Mouse (Mus musculus) activated CD4-positive, CD25-positive, alpha-beta regulatory T cell, adult 4 months (primary cell): Measurements from ENCODE around the gene Lmo7. TPM values are rescaled to one million over a fixed set of nuclear protein-coding genes. Genes with fewer than 3 reads are reported as not detected.
A peak's percentile ranks its signal among the peaks of the same experiment; 100 is the strongest.

Experiments
- ATAC-seq: one replicate; pipeline ENCODE4 v1.8.0; 2017
- polyA plus RNA-seq, 2 experiments: library from polyadenylated mRNA; unstranded; fragments of 100-300 nt; shearing (Covaris generic); gene quantifications; one replicate each; pipeline ENCODE4 v1.2.1; 2017

Gene Lmo7
- polyA plus RNA-seq, 2 experiments from 2014 or later = 0.45 TPM; not detected in 1

DNA sequence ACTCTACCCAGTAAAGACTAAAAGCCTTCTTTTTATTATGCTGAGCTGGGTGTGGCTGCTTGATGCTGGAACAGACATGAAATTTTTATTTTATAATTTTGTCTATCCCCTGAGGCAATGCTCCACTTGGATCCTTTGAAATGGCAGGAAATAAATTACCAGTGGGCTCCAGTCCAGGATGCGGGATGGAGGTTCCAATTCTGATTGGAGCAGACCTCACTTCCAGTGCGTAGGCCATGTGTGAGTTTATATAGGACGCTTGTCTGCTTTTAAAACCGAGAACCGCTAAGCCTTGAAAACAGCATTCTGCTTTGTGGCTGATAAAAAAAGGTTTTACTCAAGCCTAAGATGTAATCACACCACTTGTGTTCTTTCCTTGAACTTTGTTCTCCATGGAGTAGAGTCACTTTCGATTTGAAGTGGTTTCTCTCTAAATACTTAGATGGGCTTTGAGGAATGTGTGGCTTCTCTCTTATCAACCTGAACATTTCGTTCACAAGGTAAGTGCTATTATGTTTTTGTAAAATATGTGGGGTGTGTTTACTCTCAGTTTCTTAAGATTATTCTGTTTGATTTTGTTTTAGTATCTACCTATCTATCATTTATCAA lies 108.6 kb downstream of the Lmo7 start:
- ATAC-seq = no peak

DNA sequence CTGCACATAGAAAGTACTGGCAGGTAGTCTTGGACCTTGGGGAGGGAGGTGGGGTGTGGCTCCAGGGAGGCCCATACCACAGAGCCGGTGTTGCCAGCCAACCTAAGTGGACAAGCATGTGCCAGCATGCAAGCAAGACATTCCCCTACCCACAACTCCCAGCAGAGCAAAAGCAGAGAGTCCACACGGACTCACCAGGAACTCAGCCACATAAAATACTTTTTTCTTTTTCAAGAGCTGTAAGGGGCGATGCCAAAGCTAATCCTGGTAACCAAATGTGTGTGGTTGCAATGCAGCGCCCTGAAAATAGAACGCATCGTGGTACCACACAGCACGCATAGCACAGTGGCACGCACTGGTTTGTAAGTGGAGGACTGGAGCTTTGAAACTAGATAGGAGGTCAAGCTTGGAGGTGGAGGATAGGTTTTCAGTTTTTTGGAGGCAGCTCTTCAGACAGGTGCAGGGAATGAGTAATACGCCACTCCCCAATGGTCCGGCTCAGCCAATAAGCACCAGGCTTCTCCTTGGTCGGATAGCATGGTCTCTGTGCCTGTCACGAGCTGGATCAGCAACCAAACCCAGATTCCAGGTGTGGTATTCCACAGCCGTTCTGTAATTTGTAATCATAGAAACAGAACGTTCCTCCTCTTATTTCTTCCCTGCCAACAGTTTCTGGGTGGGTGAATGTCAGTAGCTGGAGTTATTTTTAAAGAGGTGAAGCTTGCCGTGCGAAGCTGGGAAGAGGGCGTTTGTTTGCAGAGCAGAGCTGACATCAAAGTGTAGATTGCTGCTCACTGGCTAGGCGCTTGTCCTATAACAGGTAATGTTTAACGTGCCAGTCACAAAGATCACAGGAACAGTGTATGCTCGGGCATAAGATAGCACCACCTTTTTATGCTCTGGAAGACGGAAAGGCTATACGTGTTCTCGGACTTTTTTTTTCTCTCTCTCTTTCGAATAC lies 110.3 kb downstream of the Lmo7 start:
- no peak for ATAC-seq

DNA sequence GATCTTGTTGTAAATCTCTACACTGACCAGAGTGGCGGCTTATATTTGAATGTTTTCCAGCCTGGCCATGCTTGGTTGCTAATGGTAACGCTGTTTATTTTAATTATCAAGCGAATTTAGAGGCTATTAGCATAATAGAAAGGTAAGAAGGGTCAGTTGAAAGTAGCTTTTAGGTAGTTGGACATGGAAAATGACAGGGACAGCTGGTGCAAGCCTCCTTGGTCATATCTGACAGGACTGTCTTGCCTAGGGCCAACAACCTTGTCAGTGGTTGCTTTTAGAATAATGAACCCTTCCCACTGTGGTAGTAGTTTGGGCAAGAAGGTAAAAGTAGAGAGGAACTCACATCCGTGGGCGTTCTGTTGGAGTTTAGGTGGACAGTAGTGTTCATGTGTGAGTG lies 111.5 kb downstream of the Lmo7 start:
- no peak for ATAC-seq

DNA sequence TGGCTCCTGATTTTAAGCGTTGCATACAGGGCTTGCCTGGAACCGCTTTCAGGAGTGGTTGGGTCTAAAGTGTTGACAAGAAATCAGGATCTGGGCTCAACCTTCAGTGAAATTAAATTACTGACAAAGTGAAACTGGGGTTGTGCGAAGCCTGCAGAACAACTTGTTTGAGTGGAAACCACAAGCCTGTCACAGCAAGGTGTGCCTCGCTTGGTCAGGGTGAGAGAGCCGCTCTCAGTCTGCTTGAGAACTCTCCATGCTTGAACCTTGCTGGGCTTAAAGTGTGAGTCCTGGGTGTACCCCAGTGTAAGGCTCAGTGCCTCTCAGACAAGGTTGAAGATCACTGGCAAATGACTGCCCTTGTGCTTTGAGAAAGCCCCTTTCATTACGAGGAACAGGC lies 112.8 kb downstream of the Lmo7 start:
- ATAC-seq = peak; percentile 47

DNA sequence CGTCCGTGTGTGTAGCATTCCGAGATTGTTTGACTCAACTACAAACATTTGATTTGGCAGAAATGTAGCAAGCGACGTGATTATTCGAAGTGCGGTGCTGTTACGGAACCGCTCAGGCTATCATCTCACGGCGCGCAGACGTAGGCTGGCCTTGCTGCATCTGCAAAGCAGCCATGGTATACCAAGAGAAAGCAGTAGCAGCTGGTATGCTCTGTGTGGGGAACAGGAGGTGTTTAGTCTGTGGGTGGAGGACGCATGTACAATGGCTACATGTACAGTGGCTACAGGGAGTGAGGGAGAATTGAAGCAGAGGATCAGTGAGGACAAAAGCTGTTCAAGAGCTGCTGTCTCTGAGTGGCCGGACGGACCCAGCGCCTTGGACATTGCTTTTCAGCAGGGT lies 113.7 kb downstream of the Lmo7 start:
- no peak for ATAC-seq

DNA sequence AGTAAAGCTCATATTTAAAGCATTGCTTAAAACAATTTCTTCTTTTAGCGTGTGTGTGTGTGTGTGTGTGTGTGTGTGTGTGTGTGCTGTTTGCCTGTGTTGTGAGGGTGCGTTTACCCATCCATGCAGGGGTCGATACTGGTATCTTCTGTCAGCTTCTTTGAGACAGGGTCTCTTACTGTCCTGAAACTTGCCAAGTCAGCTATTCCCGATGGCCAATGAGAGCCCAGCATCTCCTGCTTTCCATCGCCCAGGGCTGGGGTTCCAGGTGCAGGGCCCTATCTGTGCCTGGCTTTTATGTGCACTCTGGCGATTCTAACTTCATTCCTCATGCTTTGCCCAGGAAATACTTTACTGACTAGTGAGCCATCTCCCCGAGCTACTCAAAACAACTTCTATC lies 114.7 kb downstream of the Lmo7 start:
- ATAC-seq = no peak

DNA sequence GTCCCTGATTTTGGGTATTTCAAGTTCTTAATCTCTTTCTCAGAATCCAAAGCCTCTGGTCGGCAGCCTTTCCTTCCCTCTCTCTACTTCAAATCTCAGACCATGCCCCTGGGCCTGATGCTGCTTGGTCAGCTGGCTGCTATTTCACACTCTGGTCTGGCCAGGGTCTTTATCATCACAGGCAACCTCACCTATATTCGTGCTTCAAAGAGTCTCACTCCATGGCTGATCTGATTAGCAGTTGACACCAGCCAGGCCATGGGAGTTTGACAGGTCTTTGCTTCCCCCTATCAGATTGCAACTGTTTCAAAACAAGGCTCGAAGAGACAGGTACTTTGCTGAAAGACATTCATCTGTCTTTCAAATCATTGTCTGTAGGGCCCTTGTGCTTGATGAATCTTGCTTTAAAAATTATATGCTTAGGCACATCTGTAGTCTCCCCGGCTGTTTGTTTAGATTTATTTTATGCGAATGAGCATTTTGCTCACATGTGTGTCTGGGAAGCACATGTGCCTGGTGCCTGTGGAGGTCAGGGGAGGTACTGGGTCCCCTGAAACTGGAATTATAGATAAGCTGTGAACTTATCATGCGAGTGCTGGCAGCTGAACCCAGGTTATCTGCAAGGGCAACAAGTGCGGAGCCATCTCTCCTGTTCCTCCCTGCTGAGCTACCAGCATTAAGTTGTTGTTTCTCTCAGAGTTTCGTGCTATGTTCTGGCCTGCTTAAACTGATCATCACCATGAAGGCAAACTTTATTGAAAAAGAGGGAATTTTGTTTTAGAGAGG lies 116.5 kb downstream of the Lmo7 start:
- ATAC-seq = no peak

DNA sequence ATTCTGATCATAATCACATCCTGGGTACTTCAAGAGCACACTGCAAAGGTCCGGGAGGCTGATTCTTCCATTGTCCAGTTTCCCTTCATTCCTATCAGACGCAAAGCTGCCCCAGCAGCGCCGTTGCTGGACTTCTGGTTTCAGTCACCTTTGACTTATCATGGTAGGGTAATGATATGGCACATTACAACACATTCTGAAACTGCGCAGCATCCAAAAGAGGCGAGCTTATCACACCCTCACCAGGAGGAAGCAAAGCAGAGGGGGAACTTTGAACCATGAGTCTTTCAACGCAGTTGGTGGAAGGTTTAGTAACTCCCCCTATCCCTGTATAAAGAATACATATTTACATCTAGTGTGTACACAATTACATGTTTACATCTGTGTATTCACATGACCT lies 117.8 kb downstream of the Lmo7 start:
- no peak for ATAC-seq

DNA sequence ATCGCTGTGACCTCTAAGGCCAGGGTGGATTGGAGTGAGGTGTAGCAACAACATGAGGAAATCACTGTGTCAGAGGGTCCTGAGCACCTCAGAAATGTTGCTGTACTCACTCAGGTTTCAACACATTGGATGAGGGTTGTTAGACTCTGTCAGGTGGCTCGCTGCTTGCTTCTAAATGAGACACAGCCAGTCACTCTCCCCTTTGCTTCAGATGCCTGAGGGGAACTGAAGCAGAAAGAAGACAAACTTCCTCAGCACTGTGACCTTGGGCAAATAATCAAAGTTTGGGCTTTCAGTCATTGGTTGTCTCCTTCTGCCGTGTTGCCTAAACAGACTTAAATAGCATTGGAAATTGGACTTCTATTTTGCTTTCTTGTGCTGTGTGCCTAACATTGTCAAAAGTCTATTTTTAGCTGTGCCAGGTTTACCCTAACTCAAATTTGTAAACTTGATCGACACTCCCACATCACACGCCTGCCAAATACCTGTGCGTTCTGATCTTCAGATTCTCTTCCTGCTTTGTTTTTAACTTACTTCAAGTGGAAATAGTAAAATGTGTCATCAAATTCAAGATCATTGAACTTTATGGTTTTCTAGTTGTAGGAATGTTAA lies 122.9 kb downstream of the Lmo7 start:
- no peak for ATAC-seq

DNA sequence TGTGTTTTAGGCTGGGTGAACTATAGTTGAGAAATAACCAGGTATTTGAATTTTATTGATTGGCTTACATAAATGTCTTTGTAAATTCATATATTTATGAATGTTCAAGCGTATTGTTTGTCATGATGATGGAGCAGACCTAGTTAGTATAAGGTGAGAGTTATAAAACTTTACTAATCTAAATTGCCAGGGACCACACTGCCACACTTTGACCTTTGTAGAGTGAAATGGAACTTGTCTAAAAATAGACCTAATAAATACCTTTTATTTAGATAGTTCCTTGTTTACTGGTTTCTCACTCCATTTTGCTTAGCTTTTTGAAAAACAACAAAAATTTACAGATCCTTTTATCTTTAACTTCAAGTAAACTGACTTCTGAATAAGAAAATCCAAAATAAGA lies 123.5 kb downstream of the Lmo7 start:
- no peak for ATAC-seq

DNA sequence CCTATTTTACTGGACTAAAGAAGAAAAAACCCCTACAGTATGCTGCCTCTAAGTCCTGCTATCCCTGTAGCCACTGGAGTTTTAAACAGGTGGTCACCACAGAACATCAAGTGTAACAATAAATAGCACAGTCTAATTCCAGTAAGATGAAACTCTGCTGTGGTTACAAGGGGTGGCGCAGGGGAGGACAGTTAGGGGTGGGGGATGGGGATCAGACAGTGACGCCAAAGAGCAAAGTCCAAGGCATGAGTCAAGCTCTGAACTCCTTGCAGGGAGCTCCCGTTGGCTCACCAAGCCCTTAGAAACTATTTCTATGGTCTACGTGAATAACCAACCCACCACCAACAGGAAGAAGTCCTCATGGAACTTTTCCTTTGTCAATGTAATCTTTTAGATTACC lies 124.0 kb downstream of the Lmo7 start:
- ATAC-seq = no peak

DNA sequence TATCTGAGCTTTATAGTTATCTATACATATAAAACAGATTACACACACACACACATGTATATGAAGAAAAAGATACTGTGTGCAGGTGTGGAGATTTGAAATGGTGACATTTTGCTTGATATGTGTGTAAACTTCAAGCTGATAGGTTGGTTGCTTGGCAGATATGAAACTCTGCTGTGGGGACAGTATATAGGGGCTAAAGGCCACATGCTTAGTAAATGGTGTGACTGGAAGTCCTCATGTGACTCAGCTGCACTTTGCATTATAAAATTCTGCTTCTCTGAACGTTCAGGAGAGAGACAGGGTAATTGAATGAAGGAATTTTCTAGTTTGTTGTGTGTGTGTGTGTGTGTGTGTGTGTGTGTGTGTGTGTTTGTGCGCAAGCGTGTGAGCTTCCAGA lies 124.5 kb downstream of the Lmo7 start:
- no peak for ATAC-seq

DNA sequence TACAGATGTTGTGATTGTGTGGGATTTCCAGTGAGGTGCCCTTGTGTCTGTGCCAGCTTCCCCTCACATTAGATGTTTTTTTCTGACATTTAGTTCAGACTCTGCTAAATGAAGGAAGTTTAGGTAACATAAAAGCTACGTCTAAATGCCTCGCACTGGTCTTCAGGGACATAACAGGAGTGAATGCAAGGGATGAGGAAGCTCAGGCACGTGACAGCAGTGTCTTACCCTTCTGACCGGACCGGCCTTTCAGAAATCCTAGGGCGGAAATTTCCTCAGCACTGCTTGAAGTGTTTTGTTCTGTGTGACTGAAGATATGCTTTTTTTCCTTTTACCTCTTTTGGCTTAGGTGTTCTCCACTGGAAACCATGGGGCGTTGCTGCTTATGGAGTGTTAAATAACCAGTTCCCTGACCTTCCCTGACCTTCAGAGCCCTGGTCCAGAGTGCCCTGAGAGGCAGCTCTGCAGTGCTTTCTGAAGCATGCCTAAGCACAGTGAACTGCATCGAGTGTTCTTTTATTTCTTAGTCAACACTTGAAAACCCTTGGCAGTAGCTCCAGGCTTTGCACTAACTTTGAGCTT lies 129.6 kb downstream of the Lmo7 start:
- no peak for ATAC-seq

DNA sequence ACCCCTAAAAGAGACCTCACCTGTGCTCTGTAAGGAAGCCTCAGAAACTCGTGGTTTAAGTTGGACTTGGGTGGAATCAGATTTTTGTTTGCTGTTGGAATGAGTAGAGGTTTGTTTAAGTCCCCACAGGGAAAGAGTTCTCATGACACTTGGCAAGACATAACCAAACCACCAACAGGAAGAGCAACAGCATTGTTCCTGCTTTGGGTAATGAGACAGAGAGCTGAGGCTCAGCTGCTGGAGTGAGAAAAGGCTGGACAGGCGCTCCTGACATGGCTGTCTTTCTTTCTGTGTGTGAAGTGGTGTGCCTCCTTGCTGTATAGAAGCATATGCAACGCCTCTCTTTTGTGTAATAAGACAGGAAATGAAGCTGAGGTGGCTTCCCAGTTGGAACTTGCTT lies 132.3 kb downstream of the Lmo7 start:
- no peak for ATAC-seq

DNA sequence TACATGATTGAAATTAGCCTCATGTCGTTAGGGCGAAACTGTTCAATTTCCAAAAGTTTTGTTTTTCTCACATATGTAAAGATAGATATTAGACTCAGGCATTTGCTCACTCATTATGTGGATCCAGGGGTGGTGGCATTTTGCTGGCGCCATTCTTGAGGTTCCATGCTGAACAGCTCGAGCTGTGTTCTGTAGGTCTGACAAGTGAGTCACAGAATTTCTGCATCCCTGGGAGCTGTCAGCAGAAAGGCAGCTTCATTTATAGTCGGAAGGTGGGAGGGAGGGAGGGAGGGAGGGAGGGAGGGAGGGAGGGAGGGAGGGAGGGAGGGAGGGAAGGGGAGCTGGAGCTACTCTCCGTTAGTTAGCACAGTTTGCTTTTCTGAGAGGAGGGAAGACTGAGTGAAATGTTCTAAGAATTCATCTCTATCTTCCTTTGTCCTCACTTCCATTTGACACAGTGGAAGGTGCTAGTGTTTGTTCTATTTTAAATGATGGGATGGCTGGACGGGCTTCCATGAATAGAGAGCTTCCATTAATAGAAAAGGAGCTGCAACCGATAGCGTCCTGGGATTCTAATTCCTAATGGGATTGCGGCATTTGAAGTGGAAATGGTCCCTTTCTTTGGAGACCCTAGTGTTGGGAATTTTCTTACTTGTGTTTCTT lies 137.4 kb downstream of the Lmo7 start:
- ATAC-seq = no peak

DNA sequence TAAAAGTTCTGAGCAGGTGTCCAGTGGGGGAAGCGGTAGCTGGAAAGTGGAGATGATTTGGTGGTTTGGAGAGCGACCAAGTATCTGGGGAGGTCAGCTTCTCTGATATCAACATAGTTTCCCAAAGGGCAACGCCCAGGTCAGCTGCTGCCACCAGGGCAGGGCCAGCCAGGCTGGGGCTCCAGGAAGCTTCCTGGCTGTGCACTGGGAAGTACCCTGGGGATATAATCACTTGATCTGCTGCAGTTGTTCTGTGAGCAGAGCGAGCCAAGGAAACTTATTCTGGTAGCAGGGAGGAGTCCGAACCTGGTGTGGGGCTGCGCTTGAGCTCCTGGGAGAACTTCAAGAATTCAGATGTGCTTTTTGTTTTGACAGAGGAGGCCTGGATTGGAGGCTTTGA lies 139.4 kb downstream of the Lmo7 start:
- no peak for ATAC-seq

DNA sequence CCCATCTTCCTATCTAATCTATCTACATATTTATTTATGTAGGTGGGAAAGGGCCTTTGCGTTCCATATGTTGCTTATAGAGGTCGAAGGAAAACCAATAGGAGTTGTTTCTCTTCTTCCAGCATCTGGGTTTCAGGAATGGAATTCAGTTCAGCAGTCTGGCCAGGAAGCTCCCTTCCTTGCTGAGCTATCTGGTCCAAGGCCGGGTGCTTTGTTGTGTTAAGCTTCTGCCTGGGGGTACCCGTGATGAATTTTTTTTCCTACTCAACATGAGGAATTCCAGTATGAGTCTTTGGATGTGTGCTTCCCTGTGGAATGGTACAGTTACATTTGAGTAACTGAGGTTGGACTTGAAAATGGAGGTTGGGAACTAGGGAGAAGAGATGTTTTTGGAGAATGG lies 139.9 kb downstream of the Lmo7 start:
- ATAC-seq = no peak

DNA sequence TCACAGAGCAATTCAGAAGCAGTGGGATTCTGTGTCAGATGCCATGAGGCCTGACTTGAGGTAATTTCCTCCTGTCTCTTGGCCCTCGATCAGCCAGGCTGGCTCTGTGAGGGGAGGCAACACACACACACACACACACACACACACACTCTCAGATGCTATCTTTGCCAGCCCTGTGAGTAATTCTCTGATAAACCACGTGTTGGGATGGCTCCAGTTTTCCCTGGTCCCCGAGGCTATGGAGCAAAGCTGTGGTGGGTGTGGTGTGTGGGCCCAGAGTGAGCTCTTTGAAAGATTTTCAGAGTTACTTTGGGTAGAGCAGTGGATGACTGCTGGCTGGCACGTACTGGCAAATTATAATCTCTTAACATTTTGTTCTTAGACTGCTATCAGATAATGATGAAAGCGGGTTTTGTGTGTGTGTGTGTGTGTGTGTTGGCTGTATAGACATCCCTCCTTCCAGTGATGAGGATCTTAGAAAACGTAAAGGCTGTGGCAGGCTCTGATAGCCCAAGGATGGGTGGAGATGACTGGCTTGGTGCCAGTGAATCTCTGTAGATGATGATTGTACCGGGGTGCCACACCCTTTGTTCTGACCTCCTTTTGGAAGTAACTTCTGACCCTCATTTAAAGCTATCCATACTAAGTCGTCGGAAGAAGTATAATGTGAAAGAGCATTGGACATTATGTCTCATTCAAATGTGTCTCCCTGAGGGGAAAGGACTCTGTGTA lies 140.6 kb downstream of the Lmo7 start:
- ATAC-seq = no peak

DNA sequence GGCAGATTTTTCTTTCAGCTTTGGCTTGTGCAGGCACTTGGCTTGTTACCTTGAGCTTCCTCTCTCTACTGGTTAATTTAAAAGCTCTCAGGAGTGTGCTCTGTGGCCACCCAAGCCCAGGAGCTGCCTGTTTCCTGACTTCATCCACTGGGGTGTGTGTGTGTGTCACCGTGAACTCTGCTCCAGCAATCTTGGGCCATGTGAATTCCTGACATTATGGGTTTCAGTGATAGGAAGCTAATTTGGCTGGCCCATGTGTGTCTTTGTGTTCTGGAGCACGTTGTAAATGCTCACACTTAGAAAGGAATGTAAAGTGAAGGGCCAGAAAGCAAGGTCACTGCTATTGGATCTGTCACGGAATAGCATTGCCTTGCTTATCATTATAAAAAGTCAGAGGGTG lies 143.1 kb downstream of the Lmo7 start:
- ATAC-seq = no peak

DNA sequence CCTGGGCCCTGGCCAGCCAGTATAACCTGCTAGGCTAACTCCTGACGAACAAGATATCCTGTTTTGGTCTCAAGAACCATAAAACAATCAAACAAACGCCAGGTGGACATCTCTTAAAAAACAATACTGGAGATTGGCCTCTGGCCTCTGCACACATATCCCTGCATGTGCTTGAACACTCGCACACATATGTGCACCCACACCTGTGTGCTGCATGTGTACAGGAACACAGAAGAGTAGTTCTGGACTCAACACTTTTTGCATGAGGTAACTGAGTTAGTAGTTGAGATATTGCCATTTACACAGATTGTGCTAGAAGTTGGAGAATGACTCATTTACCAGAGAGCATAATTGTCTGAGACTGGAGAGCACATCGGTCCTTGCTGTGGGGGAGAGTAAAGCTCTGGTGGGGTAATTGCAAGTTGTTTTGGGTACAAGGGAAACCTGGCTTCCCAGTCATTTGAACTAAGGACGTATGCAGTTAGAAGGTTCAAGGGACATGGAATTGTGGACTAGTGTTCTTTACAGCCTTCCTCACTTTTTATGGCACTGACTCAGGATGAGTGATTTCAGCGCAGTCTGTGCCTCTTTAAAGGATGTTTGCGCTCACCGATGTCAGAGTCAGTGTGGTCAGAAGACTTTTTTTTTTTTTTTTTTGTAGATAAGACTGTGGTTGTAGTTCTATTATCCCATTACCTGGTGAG lies 148.7 kb downstream of the Lmo7 start:
- no peak for ATAC-seq
